Mouse (Mus musculus): Measurements from ENCODE around the gene Mettl2.
A peak's percentile ranks its signal among the peaks of the same experiment; 100 is the strongest.
"Not testable (repeated sequence)": the region's sequence is repeated elsewhere in the genome, so short reads cannot be mapped to it uniquely, and the experiment has no call there.

Mettl2 gene

DNA sequence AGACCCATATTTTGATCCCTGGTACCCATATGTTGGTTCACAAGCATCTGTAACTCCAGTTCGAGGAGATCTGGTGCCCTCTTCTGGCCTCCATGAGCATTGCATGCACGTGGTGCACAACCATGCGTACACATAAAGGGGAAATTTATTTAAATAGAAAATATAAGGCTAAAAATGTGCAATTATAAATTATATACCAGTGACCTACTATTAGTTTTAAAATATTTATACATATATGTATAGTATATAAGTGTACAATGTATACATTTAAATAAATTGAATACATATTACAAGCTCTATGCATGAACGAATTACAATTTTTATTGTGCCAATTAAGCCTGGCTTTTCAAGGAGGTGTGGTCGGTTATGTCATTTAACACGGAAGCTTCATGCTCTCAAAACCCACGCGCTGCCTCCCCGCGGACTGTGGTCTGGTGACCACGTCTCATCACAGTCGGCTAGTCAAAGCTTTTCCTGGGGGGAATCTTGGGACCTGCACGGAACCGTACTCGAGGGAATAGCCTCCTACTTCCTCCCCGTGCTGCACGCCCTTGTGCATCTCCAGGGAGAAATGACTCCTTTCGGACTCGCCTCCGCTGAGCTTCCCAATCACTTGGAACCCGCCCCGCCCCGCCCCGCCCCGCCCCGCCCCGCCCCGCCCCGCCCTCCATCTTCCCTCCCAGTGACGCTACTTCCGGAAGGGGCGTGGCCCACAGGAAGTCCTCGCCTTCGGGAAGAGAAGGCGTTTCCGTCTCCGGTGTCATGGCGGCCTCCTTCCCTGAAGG, at the start of gene Mettl2:
Gene Mettl2, plus strand, starts transcription at position 691 of the 785 bp plus-strand sequence.
- peak; percentile 84 for DNase-seq (ENCODE audit: low read depth, low spot score)

DNA sequence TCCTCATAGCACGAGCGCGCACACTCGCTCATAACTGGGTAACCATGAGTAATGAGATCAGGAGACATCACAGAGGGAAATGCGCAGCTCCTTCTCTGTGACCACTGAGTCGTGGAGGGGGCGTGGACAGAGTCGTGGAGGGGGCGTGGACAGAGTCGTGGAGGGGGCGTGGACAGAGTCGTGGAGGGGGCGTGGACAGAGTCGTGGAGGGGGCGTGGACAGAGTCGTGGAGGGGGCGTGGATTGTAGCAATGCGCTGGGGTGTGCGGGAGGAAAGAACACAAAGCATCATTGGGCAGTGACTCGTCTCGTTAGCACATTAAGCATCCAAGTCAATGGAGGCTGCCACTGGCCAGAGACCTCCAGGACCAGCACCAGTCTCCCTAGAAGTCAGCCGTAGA, 13.8 kb upstream of the Mettl2 start:
- DNase-seq (ENCODE audit: low read depth, low spot score) = not testable (repeated sequence)

DNA sequence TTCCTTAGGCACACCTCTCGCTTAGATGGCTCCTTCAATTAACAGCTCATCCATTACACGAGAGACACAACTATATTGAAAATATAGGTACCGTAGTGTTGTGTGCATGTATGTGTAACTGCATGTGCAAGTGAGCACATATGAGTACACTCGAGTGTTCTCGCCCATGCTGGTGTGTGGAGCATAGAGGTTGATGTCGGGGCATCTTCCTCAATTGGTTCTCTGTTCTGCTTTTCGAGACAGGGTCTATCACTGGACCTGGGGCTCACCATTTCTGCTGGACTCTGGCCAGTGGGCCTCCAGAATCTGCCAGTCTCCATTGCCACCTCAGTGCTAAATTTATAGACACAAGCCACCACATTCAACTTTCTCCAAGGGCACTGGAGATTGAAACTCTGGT, 8.4 kb upstream of the Mettl2 start:
- no peak for DNase-seq (ENCODE audit: low read depth, low spot score)

DNA sequence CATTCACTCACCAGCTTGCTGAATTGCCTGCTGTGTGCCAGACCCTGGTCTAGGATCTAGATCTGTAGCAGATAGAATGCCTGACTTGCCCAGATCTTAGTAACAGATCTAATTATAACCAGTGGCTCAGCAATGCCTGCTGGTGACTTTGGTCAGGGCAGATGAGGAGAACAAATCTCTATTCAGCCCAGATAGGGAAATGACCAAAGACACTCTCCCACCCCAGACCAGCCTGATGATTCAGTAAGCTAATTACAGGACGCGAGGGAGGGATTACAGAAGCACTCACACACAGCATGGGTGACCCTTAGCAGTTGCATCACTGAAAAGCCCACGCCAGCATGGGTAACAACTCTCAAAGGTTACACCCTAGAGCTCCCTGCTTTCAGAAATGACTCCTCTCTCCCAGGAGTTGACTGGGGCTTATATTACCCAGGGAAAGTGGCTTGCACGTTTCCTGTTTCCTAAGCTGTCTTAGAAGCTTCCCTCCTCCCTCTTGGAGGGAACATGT, 5.6 kb upstream of the Mettl2 start:
- DNase-seq (ENCODE audit: low read depth, low spot score) = no peak

DNA sequence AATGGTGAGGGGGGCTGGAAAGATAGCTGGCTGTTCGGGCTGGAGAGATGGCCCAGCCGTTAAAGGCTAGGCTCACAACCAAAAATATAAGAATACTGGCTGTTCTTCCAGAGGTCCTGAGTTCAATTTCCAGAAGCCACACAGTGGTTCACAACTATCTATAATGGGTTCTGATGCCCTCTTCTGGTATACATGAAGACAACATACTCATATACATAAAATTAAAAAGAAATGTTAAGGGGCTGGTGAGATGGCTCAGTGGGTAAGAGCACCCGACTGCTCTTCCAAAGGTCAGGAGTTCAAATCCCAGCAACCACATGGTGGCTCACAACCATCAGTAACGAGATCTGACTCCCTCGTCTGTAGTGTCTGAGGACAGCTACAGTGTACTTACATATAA, 4.4 kb upstream of the Mettl2 start:
- DNase-seq (ENCODE audit: low read depth, low spot score) = not testable (repeated sequence)

DNA sequence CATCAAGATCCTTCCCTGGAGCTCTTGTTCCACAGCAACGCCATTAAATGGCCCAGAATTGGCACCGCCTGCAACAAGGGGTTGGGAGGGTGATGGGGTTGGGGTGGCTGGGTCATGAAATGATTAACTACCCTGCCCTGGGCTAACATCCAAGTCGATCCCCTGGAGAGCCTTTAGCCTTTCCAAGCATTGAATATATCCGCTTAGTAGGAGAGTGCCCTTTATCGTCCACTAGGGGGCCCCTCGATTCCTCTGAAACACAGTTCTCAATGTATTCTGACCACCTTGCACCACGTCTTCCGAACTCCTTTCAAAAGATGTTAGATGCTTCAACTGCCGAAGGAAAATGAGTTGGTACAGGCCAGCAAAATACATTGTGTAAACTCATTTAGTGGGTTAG, 2.2 kb upstream of the Mettl2 start:
- DNase-seq (ENCODE audit: low read depth, low spot score) = peak; percentile 38

DNA sequence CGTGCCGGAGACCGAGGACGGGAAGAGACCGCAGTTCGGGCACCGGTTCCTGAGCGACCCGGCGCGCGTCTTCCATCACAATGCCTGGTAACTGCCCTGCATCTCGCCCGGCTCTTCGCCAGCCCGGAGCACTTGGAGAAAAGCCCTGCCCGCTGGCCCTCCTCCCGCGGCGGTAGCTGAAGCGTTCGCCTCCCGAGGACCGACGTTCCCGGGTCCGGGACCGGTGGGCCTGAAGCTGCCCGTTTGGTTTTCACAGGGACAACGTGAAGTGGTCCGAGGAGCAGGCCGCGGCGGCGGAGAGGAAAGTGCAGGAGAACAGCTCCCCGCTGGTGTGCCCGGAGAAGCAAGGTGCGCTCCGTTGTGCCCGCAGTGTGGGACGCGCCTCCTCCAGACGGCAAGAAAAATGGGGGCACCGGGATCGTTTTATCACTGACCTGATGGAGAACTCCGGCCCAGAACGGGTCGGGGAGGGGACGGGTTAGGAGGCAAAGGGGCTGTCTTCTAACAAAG, 350 bp downstream of the Mettl2 start:
- DNase-seq (ENCODE audit: low read depth, low spot score) = no peak

DNA sequence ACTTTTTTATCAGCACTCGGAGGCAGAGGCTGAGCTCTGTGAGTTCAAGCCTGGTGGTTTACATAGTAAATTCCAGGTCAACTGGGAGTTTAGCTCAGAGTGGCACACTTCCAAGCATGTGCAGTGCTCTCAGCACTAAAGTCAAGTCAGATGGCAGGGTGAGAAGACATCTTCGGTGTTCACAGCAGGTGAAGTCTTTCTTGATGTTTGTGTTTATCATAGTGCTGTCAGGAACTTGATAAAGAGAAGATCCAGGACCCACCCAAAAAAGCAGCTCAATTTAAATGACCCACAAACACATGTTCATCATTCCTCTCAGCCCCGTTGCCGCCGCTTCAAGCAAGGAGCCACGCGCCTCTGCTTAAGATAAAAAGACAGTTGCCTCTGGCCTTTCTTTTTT, 9.5 kb downstream of the Mettl2 start:
- no peak for DNase-seq (ENCODE audit: low read depth, low spot score)

DNA sequence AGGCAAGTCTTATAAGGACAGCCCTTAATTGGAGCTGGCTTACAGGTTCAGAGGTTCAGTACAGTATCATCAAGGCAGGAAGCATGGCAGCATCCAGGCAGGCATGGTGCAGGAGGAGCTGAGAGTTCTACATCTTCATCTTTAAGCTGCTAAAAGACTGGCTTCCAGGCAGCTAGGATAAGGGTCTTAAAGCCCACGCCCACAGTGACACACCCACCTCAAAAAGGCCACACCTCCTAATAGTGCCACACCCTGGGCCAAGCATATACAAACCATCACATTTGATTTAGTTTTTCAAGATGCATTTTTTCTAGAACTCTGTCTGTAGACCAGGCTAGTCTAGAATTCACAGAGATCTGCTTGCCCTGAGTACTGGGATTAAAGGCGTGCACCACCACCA, 11.0 kb downstream of the Mettl2 start:
- DNase-seq (ENCODE audit: low read depth, low spot score) = not testable (repeated sequence)

DNA sequence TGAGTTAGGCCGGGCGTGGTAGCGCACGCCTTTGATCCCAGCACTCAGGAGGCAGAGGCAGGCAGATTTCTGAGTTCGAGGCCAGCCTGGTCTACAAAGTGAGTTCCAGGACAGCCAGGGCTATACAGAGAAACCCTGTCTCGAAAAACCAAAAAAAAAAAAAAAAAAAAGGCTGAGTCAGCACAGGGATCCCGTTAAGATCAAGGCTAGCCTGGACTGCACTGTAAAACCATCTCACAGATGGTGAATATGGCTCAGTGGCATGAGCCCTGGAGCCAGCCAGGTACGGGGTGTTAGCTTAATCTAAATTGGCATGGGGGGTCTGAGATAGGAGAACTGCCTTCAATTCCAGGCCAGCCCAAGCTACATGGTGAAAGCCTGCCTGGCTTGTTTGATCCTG, 14.3 kb downstream of the Mettl2 start:
- DNase-seq (ENCODE audit: low read depth, low spot score) = not testable (repeated sequence)

DNA sequence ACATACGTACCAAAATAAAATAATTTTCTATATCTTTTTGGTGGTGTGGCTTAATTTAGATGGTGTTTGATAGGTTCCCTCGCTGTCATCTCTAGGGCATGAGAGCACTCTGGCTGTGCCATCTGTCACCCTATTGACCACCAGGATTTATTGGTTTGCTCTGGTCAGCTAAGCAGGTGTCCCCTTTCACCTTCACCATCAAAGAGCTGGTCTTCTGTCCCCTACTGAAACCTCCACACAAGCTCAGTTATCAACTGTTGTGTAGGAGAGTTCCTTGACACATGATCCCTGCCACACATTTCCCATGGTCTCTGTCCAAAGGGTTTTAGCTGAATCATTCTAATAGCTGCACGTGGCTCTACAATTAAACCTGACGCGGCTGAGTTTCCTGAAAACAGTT, 14.9 kb downstream of the Mettl2 start:
- DNase-seq (ENCODE audit: low read depth, low spot score) = no peak

DNA sequence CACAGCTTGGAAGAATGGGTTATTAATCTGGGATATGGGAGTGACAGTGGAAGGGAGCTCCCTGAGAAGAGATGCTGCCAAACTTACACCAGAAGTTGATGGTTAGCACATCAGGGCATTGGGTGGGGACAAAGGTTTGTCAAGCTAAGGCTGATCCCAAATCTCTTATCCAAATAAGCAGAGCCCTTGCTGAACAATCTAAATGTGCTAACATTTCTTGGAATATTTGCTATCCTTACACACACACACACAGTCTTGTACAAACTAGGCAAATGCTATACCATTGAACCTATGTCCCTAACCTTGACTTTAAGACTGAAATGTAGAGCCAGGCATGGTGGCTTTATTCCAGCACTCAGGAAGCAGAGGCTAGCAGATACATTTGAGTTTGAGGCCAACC, 17.3 kb downstream of the Mettl2 start:
- DNase-seq (ENCODE audit: low read depth, low spot score) = no peak

DNA sequence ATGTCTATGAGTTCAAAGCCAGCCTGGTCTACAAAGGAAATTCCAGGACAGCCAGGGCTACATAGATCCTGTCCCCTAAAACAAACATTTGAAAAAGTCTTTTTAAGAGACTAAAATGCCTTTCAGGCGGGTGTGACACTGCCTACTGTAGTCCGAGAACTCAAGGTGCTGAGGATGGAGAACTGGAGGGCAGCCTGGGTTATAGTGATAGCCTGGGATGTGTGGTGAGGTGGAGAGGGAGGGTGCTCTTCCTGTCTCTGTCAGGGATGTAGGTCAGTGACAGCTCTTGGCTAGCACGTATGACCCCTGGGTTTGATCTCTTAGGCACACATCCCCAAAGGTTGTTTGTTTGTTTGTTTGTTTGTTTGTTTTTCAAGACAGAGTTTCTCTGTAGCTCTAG, 17.9 kb downstream of the Mettl2 start:
- DNase-seq (ENCODE audit: low read depth, low spot score) = no peak

DNA sequence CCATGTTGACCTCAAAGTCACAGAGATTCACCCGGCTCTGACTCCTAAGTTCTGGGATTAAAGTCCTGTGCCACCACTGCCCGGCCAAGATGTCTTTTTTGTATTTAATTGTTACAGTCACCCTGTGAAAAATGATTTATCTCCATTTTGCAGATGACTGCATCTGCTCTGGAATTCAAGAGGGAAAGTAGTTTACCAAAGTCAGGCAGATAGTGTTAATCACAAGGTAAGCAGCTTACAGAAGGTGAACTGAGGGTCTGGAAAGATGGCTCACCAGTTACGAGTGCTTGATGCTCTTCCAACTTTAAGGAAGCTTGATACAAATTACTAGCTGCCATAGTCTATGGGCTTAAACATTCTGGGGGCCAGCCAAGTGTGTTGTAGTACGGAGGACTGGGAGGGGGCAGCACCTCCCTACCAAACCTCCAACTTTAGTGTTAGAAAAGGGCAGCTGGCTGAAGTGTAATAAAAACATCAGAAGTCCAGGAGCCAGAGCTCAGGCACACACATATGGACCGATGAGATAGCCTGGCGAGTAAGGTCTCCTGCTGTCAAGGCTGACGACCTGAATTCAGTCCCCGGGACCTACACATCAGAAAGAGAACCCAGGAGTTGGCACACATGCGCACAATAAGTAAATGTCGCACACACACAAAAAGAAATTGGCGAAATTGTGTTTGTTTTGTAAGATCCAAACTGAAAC, 18.4 kb downstream of the Mettl2 start:
- DNase-seq (ENCODE audit: low read depth, low spot score) = no peak

DNA sequence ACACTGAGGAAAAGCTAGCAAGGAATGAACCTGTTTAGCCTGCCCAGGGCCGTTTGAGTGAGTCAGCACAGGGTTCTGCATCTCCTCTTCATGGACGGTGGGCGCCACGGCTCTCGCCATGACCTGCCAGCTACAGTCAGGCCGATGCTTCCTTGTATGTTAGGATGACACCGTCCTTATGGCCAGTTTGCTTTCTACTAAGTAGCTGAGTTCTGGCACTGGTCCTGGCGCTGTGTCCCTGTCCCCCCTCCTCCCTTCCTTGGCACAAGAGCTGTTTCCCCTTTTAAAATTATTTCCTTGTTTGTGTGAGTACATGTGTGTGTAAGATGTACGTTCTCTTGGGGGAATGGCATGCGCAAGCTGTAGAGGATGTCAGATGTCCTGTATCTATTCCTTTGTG, 19.0 kb downstream of the Mettl2 start:
- no peak for DNase-seq (ENCODE audit: low read depth, low spot score)

DNA sequence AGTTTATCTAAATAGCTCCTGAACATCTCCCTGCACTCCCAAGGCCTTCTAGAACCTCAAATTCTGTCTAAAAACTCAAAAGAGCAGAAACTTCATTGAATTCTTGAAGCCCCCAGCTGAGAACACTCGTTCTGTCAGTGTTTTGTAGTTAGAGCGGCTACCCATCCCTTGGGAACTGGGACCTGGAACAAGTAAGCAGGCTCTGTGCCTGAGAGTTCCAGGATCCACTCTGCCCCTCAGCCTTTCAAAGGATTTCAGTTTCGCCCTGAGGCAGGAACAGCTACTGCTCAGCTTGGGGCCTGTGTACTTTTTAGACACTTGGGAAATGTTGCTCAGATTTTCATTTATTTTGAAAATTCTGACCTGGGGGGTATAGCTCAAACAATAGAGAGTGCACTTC, 20.4 kb downstream of the Mettl2 start, which contains the start of gene Gm10842:
Gene Gm10842, plus strand, starts transcription at position 301 of the 400 bp plus-strand sequence.
- no peak for DNase-seq (ENCODE audit: low read depth, low spot score)

DNA sequence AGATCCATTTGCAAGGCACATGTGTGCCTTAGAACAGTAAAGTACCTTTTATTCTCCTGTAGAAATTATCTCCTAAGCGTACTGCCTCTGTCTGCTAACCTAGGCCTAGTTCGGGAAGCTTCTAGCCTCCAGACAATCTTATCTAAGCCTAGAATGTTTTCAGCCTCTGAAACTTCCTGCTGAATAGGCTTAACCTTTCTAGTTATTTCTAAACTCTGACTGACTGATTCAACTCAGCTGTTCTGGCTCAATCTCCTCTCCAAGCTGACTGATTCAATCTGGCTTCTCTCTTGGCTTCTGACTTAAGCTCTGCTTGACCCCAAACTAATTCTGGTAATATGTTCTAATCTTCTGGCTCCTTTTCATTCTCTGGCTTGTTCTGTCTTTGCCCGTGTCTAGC, 23.1 kb downstream of the Mettl2 start:
- DNase-seq (ENCODE audit: low read depth, low spot score) = no peak

DNA sequence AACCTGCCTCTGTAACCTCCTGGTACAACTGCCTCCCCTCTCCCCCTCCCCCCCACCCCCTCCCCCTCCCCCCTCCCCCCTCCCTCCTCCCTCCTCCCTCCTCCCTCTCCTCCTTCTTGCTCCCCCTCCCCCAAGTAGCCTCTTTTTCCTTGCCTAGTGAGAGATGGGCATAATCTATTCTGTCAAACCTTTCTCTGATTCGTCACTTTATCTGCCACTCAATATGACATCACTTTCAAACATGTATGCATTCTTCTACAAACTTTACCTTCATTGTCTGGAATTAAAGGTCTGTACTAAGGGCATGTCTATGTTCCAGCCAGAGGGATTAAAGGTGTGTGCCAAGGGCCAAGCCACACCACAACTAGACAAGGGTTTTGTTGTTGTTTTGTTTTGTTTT, 23.5 kb downstream of the Mettl2 start:
- DNase-seq (ENCODE audit: low read depth, low spot score) = no peak

DNA sequence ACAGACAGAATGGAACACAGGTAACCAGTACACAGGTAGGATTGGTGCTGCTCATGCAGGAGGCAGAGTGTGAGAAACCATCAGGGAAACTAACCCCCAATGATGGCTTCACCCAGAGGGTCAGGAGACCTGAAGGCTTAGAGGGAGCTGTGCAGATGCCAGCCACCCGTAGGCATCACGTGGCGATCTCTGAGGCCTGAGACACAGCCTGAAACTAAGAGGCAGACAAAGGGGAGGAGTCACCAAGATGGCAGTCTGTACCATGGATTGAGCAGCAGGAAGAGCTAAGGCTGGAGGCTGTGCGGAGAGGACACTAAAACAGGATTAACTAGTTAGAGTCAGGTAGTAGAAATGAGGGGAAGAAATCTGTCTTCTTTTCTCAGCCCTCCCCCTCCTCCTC, 24.5 kb downstream of the Mettl2 start:
- DNase-seq (ENCODE audit: low read depth, low spot score) = no peak

DNA sequence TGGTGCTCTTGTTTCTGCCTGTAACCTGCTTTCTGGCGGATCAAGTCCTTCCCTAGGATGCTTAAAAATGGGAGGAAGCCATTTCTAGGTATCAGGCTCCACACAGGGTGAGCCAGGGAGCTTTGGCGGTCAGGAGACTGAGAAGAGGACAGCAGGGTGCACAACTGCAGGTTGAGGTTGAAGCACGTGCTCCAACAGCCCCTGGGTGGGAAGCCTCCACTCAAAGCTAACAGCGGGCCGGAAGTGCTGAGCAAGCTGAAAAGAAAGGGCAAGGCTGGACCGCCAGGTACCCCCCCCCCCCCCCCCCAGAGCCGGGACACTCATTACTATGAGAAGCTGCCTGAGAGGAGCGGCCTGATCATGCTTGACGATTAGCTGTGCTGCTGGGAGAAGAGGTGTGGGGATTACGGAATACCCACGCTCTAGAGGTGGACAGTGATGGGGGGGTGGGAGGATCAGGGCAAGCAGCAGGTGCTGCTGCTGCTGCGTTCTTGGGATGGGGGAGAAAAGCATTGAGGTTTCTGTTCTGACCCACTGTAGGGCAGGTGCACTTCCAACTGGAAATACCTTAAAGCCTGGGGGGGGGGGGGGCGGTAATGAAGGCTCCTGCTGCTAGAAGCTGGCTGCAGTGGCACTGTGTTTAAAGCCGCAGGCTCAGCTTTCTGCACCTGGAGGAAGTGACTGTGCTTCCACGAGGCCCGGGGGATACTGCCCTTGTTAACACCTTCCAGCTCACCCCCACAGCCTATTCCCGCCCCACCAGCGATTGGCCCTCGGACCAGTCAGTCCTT, 25.2 kb downstream of the Mettl2 start:
- peak; percentile 38 for DNase-seq (ENCODE audit: low read depth, low spot score)

DNA sequence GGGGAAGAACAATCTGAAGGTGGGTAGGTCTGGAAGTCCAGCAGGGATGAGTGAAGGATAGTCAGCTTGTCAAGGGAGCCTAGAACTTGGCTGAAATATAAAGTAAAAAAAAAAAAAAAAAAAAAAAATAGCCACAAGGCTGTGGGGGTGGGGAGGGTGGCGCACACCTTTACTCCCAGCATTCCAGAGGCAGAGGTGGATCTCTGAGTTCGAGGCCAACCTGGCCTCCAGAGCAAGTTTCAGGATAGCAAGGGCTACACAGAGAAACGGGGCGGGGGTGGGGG, 25.7 kb downstream of the Mettl2 start:
- DNase-seq (ENCODE audit: low read depth, low spot score) = no peak

DNA sequence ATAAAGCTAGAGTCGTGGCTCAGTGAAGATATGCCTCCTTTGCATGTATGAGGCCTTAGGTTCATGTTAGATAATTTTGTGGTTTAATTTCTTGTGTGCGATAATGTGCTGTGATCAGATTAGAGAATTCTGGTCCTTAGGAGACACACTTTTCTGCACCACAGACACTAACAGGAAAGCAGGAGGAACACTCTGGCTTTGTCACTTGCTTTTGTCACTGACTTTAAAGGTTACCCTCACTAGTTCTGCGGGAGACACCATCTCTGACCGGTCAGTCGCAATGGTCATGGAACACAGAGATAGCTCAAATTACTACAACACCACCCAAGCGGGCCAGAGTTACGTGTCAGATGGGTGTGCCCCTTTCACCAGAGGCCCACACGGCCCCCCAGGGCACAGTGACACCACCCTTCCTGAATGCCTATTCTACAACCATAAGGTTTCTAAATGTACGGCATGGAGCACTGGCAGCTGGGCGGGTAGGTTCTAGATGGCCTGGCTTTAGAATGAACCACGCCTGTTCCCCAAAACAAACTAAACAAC, 26.2 kb downstream of the Mettl2 start:
- DNase-seq (ENCODE audit: low read depth, low spot score) = no peak

All from retina, adult 2 months (tissue).